Mouse (Mus musculus) layer of hippocampus, adult 11-12 months (tissue): ENCODE results near the gene Id2.

ENCODE experiments used
- DNase-seq: peaks from one replicate; pipeline ENCODE4 v3.0.0; 2022; ENCODE audit warnings: low spot score

Id2 gene

DNA sequence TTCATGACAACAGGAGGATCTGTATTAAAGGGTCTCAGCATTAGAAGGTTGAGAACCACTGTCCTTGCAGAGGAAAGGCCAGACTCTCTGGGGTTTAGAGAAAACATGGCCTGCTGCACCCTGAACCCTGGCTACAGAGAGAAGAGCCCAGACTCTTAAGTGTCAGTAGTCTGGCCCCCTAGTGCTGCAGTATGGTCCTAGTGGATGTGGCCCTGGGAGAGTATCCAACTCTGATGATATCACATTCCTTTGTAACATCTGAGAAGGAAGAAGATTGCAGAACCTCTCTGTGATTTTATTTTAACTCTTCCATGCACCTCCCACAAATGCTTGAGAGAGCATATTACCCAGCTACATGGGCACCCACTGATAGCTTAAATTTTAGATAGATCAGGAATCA lies 7.6 kb upstream of the Id2 start:
- DNase-seq = no peak

DNA sequence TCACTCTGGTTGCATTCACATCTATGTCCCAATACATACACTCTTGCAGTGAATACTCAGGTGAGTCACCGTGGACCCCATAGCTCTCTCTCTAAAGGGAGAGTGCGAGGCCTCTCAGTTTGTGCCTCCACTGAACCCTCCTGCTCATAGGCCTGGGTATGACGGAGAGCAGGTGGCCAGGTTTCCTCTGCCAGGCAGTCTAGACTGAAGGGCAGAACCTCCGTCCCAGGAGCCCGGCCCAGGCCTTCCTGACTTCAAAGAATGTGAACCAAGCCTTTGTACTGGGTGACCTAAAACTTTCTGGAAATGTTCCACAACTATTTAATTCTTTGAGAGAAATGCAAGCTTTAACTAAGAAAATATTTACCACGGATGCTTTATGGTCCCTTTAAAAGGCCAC lies 7.0 kb upstream of the Id2 start:
- DNase-seq = no peak

DNA sequence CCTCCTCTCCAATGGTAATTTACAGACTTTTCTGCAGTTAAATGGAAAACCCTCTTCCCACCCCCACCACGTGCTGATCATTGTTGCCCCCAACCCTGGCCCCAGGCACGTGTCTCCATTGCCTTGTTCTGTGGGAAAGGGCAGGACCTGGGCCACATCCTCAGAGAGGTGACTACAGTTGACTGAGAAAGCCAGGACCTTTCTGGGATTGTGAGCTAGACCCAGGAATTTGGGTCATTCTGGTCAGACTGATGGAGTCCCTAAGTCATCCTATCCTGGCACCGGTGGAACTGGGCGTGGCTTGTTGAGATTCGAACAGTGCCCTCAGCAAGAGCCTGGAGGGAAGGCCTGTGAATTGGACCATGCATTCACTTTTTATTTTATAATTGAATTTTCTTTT lies 4.4 kb upstream of the Id2 start:
- no peak for DNase-seq

DNA sequence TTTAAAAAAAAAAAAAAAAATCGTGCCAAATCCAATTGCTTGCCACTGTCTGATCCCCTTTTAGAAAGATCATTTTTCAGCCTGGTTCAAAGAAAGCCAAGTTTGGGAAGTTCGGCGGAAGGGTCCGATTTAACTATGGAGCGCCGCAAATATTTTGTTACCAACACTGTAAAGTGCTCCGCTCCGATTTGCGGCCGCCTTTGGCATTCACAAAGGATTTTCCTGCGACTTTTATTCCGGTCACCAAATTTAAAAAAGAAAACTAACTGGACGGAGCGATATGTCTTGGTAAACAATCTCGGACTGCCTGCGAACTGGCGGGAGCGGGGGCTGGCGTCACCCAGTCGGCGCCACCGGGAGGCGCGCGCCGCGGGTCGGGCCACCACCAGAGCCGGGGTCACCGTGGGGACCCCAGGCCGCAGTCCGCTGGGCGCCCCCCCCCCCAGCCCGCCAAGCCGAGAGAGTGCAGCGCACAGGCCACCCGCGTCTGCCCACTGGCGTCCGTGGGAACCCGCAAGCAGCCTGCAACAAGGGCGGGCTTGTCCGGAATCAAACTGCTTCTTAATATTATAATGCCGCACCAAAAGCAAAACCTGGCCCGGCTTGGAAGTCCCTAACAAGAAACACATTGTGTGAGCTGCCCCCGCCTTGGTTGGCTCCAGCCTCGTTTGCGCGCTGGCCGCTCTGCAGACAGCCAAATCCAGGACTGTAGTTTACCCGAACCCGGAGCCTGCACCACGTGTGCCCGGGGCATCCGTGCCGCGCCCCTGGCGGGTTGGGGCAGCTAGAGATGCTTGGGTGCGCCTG lies 3.7 kb upstream of the Id2 start:
- DNase-seq = peak; percentile 58

DNA sequence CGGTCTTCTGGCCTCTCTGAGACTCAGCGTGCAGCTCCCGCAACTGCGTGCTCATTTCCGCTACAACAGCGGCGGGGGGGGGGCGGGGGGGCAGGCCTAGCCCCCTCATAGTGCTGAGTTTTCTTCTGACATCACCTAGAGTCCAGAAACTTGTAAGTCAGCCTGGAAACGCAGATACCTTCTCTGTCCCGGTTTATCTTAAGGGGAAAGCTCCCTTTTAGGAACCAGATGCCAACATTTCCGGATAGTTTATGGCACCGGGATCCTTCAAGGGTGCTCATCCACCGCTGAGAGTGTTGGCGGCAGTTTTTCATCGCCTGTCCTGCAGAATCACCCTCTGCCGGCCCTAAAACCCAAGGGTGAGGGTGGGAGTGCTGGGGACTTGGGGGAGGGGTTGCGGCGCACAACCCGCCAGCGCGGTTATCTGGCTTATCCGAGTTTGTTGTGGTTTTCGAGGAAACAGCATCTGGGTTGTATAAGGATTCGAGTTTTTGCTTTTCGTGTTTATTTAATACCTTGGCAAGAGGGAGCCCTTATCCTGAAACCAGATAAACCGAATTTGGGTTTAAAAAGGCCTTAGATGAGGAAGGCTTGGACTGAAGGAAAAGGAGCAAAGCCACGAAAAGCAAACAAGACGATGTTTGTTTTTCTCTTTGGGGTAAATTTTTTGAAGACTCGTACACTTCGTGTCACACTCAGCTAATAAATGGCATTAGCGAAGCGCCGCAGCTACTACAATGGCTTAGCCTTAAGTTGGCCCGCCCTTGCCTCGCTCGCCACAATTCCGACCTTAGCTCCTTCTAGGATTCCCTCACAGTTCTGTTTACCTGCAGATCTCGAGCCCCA lies 2.8 kb upstream of the Id2 start:
- peak; percentile 10 for DNase-seq

DNA sequence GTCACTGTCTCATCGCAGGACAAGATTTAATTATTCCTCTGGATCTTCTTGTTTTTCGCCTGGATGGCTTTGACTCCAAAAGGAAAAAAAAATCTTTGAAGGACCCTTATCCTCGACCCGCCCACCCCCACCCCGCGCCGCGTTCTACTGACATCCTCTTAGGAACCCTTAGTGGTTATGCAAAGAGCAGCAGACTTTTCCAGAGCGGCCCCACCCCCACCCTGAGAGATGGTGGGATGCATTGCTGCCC lies 2.3 kb upstream of the Id2 start:
- peak; percentile 24 for DNase-seq

DNA sequence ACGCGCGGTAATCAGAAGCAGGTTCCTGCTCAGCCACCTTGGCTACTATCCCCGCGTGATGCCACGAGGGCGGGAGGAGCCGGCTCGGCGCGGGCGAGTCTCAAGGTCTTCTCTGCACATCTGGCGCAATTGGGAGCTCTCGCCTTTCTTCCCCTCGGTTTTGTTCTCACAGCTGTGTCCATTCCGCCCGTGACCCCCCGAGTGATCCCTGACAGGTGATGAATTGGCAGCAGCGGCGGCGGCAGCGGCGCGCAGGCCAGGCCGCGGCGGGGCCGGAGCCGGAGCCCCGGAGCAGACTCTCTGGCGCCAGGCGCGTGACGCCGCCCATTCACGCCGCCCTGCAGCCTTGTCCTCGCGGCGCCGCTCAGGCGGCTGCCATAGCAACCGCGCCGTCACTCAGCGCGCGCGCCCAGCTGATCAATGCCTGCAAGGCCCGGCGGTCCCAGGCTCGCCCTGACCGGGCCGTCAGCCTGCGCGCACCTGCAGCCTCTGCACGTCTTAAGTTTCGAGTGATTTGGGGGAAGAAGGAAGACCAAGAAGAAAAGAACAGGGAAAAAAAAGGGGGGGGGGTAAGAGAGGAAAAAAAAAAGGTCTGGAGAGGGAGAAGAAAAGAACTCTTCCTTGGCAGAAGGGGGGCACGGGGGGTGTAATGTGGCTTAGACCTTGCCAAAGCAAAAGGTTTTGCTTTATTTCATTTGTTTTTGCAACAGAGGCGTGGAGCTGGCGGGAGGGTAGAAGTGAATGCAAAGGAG lies 1.8 kb upstream of the Id2 start:
- DNase-seq = peak; percentile 91

DNA sequence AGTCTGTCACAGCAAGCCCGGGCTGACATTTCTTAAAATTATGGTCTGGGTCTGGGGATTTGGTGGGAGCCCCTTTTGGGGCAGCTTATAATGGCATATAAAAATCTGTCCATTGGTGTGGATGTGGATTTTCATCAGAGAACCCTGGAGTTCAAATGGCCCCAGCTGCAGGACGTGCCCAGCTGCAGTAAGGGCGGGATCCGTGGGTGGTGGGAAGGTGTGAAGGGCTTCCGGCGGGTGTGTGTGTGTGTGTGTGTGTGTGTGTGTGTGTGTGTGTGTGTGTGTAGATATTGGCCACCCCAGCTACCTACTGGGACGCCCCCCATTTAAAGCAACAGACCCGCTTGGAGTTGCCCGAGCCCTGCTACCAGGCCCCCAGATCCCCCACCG lies 1.2 kb upstream of the Id2 start:
- no peak for DNase-seq

DNA sequence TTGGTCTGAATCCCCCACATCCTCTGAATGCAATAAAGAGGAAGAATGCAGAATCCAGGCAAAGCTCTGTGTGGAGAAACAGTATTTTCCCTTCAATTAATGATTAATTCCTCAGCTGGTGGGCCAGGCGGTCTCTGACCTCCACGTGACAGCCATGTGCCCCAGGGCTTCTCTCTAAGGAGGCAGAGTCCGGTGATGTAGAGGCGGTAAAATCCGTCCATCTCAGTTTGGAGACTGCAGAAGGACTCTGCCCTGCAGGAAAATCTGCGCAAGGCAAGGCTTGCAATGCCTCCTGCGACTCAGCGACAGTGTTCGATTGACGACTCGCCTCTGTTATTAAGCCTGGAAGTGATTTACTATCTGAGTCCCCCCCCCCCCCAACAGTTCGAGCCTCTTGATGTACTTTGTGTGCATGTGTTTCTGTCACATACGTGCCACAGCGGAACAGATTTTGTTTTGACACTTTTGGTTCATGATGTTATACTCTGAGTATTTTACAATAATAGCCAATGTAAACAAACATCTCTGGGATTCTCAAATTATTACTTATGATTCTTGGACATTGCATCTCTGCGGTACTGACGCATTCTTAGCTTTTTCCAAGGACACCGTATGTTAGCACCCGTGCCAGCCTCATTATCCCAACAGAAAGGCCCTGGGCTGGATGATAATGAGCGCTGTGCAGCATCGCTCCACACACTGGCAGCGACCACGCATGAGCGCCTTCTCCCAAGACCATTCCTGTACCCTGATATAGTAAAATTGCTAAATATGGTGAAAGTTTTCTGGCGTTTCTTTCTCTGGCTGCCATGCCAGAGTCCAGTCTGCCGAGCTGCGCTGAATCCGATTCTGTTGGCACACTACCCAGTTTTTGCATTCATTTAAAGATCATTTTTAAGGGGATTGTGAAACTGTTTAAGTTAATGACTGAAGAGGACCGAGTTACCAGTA lies 545 bp upstream of the Id2 start:
- DNase-seq = peak; percentile 37

DNA sequence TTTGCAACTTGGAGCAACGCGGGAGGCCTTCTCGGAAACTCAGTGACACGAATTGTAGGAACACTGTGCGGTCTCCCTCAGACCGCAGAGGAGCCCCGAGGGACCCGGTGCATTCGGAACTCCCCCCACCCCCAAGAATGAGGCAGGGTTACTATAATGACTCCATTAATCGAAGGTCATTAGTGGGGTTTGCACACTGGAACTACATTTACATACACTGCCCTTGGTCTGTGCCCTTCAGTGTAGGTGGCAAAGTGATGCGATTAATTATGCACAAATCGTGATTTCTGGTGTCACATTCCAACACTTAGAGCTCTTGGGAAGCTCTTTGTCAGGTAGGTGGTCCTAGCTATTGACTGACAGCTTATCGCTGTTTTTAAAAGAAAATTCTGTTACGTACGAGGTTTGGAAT lies 294 bp downstream of the Id2 start:
- no peak for DNase-seq

DNA sequence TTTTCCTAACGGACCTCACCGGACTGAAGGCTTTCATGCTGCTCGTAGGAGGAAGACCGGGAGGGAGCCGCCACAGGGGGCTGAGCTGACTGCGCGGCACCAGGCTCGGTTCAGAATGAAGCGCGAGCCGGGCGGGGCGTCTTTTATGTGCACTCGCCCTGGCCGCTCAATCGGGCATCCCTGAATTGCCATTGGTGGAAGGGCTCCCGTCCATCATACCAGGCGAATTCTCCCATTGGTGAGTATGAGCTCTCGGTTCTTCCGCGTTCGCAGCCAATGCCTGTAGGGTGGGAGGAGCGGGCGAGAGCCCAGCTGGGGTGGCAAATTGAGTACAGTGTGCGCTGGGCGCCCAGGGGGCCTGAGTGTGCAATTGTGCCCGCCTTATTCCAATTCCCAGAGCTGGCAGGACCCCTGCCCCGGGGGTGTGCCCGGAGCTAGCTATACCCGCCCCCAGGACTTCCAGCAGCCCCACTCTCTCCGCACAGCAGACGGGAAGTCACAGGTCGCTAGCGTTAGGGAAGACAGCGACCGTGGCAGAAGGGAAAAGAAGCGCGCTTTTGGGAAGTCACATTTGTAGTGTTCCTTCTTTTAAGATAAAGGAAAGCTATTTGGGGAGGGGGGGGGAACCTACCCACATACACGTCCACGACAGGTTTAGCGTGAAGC lies 833 bp downstream of the Id2 start:
- peak; percentile 97 for DNase-seq

DNA sequence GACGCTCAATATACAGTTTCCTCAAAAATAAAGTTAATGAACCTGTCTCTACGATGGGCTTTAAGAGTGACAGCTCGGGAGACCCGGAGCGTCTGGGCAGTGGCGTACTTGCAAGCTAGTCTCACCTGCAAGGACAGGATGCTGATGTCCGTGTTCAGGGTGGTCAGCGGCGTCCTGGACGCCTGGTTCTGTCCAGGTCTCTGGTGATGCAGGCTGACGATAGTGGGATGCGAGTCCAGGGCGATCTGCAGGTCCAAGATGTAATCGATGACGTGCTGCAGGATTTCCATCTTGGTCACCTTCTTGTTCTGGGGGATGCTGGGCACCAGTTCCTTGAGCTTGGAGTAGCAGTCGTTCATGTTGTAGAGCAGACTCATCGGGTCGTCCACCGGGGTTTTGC lies 1.4 kb downstream of the Id2 start:
- DNase-seq = no peak

DNA sequence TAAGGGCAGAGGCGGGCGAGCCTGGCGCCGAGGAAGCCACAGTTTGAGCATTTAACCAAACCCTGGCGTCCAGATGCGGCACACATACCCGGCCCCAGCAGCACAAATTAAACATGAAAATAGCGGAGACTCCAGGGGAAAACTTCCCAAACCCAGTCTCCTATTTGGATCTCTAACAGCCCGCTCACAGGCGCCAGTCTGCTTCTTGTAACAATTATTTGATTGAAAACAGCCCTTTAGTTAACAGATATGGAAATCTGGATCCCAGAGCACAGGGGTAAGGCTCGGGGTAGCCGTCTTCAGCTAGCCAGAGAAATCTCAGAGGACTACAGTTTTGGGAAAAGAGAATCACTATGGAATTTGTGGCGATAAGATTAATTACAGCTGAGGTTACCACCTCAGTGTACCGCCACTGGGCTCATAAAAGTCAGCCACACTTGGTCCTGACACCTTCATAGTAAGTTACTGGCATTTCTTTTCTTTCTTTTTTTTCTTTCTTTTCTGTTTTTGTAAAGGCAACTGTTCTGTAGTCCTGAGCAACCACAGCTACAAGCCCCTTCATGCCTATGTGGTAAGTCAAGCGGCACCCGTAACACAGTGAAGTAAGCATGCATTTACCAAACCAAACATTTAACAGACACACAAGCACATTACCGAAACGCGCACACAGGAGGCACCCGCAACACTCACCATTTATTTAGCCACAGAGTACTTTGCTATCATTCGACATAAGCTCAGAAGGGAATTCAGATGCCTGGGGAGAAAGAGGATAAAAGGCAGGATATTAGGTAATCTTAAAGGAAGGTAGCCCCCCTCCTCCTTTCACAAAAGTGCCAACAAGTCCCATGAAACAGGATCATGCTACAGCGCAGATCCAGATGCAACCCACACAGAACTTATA lies 2.1 kb downstream of the Id2 start:
- DNase-seq = peak; percentile 33

DNA sequence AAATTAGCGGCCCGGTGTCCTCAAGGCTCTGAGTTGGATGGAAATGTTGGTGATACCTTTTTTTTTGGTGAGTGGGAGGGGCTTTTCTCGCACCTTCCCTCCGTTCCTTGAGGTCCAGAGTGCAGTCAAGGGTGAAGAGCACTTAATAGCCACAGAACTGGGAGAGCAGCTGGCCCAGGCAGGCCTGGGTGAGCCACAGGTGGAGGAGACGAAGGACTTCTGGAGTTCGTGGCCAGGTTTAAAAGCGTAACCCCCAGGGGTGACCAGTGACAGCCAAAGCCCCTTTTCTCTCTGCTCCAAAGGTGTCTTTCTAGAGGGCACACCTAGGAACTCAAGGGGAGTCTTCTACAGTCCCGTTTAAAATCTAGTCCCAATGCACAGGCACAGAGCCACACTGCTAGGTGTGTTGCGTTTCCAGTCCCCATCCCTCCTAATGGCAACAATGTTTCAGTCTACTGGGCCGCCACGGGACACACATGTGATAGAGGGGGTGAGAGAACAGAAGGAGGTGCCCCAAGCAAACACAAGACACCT lies 3.6 kb downstream of the Id2 start:
- DNase-seq = no peak

DNA sequence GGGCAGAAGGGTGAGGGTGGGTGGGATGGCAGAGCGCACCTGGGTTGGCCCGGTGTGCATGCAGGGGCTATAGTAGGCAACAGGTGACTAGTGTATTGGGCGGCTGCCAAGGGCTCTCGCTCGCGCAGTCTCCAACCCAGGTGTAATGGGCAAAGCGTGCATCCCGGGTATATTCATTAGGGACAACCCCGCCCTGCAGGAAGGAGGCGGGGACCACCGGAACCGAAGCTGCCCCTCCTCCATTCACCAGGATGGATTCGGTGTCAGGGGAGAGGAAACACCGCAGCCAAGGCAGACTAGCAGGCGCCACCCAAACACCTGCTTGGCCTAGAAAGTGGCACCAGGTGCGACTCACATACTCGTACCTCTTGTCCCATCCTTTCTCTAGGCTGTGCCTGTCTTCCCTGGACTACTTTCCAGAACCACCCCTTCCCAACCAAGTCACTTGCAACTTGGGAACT lies 4.2 kb downstream of the Id2 start:
- DNase-seq = peak; percentile 30

DNA sequence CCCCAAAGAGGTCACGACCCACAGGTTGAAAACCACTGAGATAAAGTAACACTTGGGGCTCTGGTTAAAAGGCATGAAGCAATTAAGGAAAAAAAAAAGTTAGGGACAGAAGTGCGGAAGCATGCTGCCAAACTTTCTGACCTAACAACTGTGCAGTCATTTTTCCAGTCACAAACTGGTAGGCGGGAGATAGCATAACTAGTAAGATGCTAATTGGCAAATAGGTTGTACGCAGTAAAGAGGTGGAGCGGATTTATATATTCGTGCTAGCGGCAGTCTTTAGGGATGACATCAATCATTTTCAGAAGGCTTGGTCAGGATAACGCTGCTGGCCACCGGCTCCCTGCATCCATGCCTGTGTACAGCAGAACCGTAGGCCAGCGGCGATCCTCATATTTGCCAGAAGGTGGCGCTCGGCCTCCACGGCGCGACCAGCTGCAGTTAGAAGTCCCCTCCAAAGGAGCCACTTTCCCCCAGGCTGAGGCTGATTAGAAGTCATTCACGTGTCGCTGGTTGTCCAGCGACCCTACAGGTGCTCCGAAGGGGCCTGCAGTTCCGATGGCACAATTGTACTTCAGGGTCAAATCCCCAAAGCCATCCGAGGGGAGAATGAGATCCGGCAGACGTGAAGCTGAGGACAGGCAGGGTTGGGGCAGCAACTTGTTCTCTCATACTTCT lies 4.8 kb downstream of the Id2 start:
- peak; percentile 91 for DNase-seq

DNA sequence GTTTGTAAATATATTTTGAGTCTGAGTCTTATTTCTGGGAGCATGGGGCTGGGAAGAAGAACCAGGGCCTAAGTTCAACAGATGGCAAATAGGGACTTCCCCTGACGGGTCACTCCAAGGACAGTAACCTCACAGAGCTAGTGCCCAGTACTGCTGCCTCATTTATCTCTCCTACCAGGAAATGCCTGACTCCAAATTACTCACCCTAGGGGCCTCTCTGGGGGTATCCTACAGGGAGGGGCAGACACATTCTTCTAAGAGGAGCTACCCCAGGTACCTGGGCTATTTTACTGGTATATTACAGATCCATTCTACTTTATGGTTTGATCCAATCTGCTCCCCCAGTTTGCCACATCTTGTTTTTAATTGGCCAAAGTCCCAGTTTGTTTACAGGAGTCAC lies 7.5 kb downstream of the Id2 start:
- DNase-seq = no peak

DNA sequence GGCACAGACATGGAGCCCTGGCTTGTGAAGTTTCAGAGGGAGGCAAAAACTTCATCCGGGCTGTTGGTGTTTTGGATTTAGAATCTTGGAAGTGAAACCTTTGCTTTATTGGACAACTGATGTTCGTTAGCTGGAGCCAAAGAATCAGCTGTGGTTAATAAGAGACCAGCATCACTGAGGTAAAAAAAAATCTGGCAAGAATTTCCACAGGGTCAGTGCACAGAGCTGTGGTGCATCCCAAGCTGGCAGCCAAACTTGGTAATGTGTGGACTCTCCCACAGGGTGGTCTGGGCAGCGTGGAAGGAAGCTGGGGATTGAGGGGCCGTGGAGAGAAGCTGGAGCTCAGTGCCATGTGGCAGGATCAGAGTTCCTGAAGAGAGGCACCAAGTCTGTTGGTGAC lies 10.0 kb downstream of the Id2 start:
- no peak for DNase-seq
